Comparison of ENCODE assay signal across 14 mouse cellular contexts in the genomic region with DNA sequence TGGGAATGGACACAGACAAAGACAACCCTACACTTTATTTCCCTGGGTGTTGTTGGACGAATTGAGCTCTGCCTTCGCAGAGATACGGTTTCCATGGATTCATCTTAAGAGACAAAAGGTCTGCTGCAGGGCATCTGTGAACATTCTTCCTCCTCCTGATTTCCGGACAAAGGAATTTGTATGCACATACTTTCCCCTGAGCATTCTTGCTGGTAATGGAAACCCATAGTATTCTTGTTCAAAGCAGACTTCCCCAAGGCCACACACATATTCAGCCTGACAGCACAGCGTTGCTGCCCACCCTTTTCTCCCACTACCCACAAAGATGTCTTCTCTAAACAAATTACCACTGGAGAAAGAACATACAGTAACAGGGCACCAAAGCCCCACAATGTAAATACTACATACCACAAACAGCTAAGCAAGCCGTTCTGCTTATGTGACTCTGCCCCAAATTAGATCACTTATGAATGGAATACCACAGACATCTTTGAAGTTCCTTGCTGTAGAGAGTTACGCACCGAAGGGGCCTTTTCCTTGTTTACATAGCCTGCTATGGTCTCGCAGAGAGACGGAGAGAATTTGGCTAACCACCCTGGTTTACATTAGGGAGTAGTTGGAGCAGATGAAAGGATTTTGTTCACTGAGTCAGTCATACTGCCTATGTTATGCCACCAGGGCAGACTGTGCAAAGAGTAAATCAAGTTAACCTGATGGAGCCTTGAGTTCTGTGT.
DNase-seq lines count a peak whose midpoint lies in the region; ATAC-seq lines count a peak whose summit lies in the region.
"Had no signal": no experiment of that assay in that cellular context is flagged by ENCODE, and none has a peak within 500 bp of the region (broad histone marks: within the 10 kb centered on the region; RNA-seq: fewer than 3 reads in every experiment).

No protein-coding gene starts in this region.

- H3K27me3 ChIP-seq in hindbrain, embryonic 10.5 days (ENCODE audit: insufficient read depth, poor library complexity, severe bottlenecking): no peaks in the 10 kb centered on the region
- no peaks in the 10 kb centered on the region for H3K27me3 ChIP-seq in hindbrain, embryonic 16.5 days (replicated peaks; ENCODE audit: control insufficient read depth, insufficient read depth, low read length)
- no peaks in the 10 kb centered on the region for H3K27me3 ChIP-seq in embryonic facial prominence, embryonic 12.5 days
- no peaks in the 10 kb centered on the region for H3K27me3 ChIP-seq in midbrain, embryonic 12.5 days
- H3K27me3 ChIP-seq: forebrain, embryonic 12.5 days; kidney, embryonic 15.5 days had no signal

- H3K4me2 ChIP-seq in hindbrain, embryonic 16.5 days (ENCODE audit: low read length): no peak overlapping the region
- no peak overlapping the region for H3K4me2 ChIP-seq in embryonic facial prominence, embryonic 12.5 days (replicated peaks)
- no peak overlapping the region for H3K4me2 ChIP-seq in midbrain, embryonic 12.5 days (replicated peaks)
- H3K4me2 ChIP-seq: forebrain, embryonic 12.5 days; kidney, embryonic 15.5 days had no signal

- H3K9ac ChIP-seq in hindbrain, embryonic 16.5 days (ENCODE audit: low read depth, low read length): no peak overlapping the region
- no peak overlapping the region for H3K9ac ChIP-seq in embryonic facial prominence, embryonic 12.5 days
- no peak overlapping the region for H3K9ac ChIP-seq in midbrain, embryonic 12.5 days (replicated peaks)
- H3K9ac ChIP-seq: forebrain, embryonic 12.5 days; kidney, embryonic 15.5 days had no signal

- no peak overlapping the region for H3K4me3 ChIP-seq in hindbrain, embryonic 10.5 days
- no peak overlapping the region for H3K4me3 ChIP-seq in hindbrain, embryonic 16.5 days (ENCODE audit: low read length)
- H3K4me3 ChIP-seq in embryonic facial prominence, embryonic 12.5 days: no peak overlapping the region
- H3K4me3 ChIP-seq in midbrain, embryonic 12.5 days: no peak overlapping the region
- H3K4me3 ChIP-seq: forebrain, embryonic 12.5 days; kidney, embryonic 15.5 days had no signal

- H3K4me1 ChIP-seq in hindbrain, embryonic 10.5 days (replicated peaks): peaks cover 29% of the 10 kb centered on the region
- H3K4me1 ChIP-seq in hindbrain, embryonic 16.5 days (ENCODE audit: control insufficient read depth, insufficient read depth, low read depth, low read length): no peaks in the 10 kb centered on the region
- peaks cover 21% of the 10 kb centered on the region for H3K4me1 ChIP-seq in embryonic facial prominence, embryonic 12.5 days
- H3K4me1 ChIP-seq in midbrain, embryonic 12.5 days: peaks cover 9% of the 10 kb centered on the region; the same call in 1 of the 2 replicates

- peak overlapping the region; percentile 66 for H3K27ac ChIP-seq in hindbrain, embryonic 10.5 days
- no peak overlapping the region for H3K27ac ChIP-seq in hindbrain, embryonic 16.5 days (ENCODE audit: low read depth, low read length)
- peak overlapping the region; percentile 61 for H3K27ac ChIP-seq in embryonic facial prominence, embryonic 12.5 days
- H3K27ac ChIP-seq in midbrain, embryonic 12.5 days (replicated peaks): 0 out of 2 replicates have a peak overlapping the region, but pooled peaks have one; percentile 40
- H3K27ac ChIP-seq: forebrain, embryonic 12.5 days; kidney, embryonic 15.5 days had no signal

- H3K36me3 ChIP-seq in hindbrain, embryonic 10.5 days: no peaks in the 10 kb centered on the region
- H3K36me3 ChIP-seq in hindbrain, embryonic 16.5 days (ENCODE audit: control insufficient read depth, insufficient read depth, low read length): no peaks in the 10 kb centered on the region
- no peaks in the 10 kb centered on the region for H3K36me3 ChIP-seq in embryonic facial prominence, embryonic 12.5 days
- no peaks in the 10 kb centered on the region for H3K36me3 ChIP-seq in midbrain, embryonic 12.5 days
- H3K36me3 ChIP-seq: forebrain, embryonic 12.5 days; kidney, embryonic 15.5 days had no signal

- 31% methylated on average over 10 of the region's 10 CpGs for WGBS in hindbrain, embryonic 10.5 days
- 35% methylated on average over 10 of the region's 10 CpGs for WGBS in hindbrain, embryonic 16.5 days
- WGBS in embryonic facial prominence, embryonic 12.5 days: 19% methylated on average over 10 of the region's 10 CpGs
- 38% methylated on average over 10 of the region's 10 CpGs for WGBS in midbrain, embryonic 12.5 days

- no peaks in the 10 kb centered on the region for H3K9me3 ChIP-seq in hindbrain, embryonic 10.5 days
- H3K9me3 ChIP-seq in hindbrain, embryonic 16.5 days (ENCODE audit: control insufficient read depth, low read length): no peaks in the 10 kb centered on the region
- H3K9me3 ChIP-seq in embryonic facial prominence, embryonic 12.5 days: no peaks in the 10 kb centered on the region
- H3K9me3 ChIP-seq in midbrain, embryonic 12.5 days: no peaks in the 10 kb centered on the region
- H3K9me3 ChIP-seq: forebrain, embryonic 12.5 days; kidney, embryonic 15.5 days had no signal

- DNase-seq in hindbrain, embryonic 10.5 days (ENCODE audit: low spot score): peak; percentile 18
- DNase-seq in Muller cell, postnatal 12 days (ENCODE audit: inconsistent ontology term): peak; percentile 20
- no peak for DNase-seq in kidney, adult 9 months
- no peak for DNase-seq in thymus, postnatal 4 days
- DNase-seq: cerebellum, postnatal 25 days; gastrocnemius, postnatal 25 days; heart, postnatal 14 days; layer of hippocampus, postnatal 36 days had no signal

- ATAC-seq in hindbrain, embryonic 16.5 days: no peak
- ATAC-seq in embryonic facial prominence, embryonic 12.5 days (ENCODE audit: insufficient number of reproducible peaks, insufficient read depth, low FRiP score, low TSS enrichment): peak; percentile 81
- ATAC-seq in midbrain, embryonic 12.5 days (ENCODE audit: low FRiP score, low read depth): 0 out of 2 replicates have a peak, but pooled peaks have one; percentile 41
- no peak for ATAC-seq in megakaryocyte progenitor cell, adult 5-6 weeks (replicated peaks; ENCODE audit: poor library complexity)

Comparison
In these comparisons a context has a peak if more than half of its experiments do, and no peak if none do; other contexts are left out.
1. DNase-seq: peak in hindbrain, embryonic 10.5 days (single experiment) and Muller cell, postnatal 12 days (single experiment); none in kidney, adult 9 months (single experiment) and thymus, postnatal 4 days (single experiment).
2. ATAC-seq: peak in embryonic facial prominence, embryonic 12.5 days (single experiment) and midbrain, embryonic 12.5 days (single experiment); none in hindbrain, embryonic 16.5 days (single experiment) and megakaryocyte progenitor cell, adult 5-6 weeks (single experiment).